Mouse (Mus musculus) kidney, postnatal 10 days (tissue): ENCODE results near the gene Rabggtb.

Experiments used
- DNase-seq: peaks from one replicate; pipeline ENCODE4 v3.0.0; 2021; ENCODE audit warnings: mixed read lengths

Rabggtb gene

DNA sequence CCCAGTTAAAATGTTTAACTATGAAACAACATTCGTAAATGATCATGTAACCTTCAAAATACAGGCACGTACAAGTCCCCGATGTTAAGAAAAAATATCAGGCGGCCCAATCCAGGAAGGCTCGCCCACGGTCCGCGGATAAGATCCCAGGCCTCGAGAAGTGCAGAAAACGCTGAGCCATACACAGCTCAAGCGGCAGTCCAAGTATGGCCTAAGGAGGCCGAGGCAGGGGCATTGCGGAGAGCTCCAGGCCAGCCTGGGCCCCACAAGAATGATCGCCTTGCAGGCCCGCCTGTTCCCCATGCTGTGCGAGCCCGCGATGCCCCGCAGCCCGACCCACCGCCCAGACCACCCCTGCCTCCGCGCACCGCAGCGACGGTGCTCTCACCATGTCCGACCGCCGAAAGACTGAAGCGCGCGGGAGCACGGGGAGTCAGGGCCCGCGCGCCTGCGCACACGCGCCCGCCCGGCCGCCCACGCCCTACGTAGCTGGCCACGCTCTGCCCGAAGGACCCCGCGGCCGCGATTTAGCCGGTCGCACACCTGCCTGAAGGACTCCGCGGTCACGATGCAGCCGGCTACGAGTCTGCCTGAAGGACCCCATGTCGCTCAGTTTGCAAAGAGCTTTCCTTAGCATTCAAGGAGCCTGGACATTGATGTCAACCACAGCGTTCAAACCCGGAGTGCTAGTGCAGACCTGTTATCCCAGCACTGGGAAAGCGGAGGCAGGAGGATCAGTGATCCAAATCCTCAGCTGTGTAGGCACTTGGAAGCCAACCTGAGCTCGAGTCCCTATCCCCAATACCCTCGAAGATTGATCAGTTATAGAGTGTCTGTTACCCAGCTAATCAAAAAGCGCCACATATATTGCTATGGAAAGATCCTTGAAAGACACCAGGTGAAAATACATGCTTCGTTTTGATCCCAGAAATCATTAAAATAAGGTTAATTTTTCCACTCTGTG lies at the start of gene Rabggtb:
Rabggtb (minus strand) TSS at position 464 of the 964 bp plus-strand sequence.
- peak; percentile 97 for DNase-seq

DNA sequence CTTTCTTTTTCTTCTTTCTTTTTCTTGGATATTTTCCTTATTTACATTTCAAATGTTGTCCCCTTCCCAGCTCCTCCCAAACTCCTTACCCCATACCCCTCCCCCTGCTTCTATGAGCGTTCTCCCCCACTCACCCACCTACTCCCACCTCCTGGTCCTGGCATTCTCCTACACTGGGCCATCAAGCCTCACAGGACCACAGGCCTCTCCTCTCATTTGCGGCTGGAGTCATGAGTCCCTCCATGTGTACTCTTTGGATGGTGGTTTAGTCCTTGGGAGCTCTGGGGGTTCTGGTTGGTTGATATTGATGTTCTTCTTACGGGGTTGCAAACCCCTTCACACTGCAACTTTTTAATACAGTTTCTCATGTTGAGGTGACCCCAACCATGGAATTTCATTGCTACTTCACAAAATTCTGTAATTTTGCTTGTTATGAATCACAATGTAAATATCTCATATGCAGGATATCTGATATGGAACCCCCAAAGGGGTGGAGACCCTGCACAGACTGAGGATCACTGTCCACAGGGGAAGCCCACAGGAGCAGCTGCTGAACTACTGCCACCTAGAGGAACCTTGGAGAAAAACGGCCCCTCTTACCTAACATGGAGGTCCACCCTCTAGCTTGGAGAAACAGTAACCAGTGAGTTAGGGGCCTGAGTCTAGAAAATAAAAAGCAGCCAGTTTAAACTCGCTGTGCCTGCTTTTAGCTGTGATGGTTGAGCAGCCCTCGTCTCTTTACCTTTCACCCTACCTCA lies 49.0 kb upstream of the Rabggtb start:
- DNase-seq: no peak

DNA sequence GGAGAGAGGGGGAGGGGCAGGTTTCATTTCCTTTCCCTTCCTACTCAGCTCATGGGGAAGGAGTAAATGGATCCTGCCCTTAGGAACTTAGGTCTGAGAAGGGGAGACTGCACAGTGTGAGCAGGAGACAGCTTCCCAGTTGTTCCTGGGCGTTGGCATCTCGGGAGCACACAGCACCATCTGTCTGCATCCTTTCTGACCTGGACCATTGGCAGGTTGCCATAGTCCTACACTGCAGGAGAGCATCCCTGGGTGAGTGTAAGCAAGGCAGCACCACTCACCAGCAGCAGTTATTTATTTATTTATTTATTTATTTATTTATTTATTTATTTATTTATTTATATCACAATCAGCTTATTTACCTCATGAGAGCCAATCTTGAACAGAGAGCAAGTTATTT lies 48.1 kb upstream of the Rabggtb start:
- no peak for DNase-seq

- DNase-seq: no peak
These were observed 47.0 kb upstream of the Rabggtb start for GRCm38 (mm10) chr3:153959731-153960207.

DNA sequence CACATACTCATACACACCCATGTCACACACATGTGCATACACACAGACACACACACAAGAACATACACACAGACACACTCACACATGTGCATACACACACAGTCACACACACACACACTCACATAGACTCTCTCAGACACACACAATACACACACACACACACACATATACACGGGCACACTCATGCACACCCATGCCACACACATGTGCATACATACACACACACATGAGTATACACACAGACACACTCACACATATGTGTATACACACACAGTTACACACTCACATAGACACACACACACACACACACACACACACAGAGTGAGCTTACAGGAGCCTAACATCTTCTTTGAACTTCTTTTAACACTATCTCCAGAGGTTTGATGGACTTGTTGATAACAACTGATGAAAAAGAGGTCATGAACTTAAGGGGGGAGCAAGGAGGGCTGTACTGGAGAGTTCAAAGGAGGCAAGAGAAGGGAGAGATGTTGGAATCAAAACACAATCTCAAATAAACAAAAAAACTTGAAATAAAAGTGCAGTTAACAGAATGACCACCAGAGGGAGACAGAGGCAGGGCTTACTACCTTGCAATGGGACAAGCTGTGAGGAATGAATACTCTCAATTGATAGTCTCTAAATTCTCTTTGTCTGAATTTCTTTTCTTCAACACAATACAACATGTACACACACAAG lies 46.4 kb upstream of the Rabggtb start:
- no peak for DNase-seq

DNA sequence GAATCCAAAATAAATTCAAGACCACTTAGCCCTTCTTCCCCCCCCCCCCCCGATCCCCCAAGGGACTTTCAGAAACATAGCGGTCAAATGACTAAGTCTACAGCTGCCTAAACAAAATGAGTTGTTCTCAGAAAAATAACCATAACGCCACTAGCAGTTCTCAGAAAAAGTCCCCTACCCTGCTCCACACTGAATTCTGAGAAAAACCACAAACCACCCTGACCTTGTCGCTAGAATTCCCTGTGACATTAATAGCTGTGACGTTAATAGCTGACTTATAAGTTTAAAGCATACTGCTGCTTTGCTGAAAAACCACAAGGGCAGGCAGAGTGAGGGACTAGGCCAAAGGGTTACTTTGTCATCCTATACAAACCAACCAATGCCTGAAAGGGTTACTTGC lies 45.1 kb upstream of the Rabggtb start:
- no peak for DNase-seq

- DNase-seq: no peak
These were observed 35.4 kb upstream of the Rabggtb start for GRCm38 (mm10) chr3:153948176-153948575.

- no peak for DNase-seq
These were observed 34.5 kb upstream of the Rabggtb start for GRCm38 (mm10) chr3:153947271-153947670.

DNA sequence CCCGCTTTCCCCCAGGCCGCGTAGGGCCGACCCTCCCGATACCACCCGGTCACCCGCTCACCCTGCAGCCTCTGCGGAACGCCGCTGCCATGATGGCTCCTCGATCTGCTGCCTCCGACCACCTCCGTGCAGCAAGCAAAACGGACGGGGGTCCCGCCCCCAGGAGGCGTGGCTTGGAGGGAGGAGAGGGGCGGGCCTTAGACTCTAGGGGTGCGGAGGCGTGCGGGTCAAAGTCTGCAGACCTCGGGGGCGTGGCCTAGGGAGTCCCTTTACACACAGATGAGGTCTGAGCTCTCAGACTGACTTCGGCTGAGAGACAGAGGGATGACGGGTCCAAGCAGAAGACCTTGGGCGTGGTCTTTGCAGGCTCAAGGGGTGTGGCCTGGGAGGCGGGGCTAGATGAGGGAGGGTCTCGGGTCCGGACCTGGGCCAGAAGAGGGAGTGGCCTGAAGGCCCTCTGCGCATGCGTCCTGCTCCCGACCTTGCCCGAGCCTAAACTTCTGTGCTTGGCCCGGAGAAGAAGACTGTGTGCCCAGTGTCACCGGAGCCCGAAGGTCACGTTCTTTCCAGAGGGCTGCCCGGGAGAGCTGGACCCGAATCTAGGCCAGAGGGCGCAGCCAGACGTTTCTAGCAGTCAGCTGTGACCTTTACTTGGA lies 31.7 kb upstream of the Rabggtb start, which contains the start of gene Acadm:
Acadm (minus strand) TSS at position 298 of the 656 bp plus-strand sequence.
- DNase-seq: peak; percentile 99

DNA sequence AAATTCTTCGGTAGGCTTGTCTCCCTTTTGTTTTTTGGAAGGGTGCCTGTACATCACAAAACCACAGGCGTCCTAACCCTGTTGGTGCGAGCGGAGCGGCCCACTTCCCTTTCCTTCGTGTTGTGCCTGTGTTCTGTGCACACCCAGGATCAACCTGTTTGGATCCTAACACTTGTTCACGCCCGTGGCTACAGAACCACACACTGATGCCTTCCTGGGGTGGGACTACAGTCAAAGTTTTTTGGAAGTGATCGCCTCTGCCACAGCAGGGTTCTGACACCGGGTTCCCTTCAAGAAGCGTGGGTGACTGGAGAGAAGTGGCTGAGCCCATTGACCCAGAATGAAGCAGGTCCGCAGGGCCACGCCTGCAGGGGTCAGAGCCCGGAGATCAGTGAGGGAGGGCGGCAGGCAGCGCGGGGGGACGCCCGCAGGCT lies 31.1 kb upstream of the Rabggtb start:
- DNase-seq: no peak

DNA sequence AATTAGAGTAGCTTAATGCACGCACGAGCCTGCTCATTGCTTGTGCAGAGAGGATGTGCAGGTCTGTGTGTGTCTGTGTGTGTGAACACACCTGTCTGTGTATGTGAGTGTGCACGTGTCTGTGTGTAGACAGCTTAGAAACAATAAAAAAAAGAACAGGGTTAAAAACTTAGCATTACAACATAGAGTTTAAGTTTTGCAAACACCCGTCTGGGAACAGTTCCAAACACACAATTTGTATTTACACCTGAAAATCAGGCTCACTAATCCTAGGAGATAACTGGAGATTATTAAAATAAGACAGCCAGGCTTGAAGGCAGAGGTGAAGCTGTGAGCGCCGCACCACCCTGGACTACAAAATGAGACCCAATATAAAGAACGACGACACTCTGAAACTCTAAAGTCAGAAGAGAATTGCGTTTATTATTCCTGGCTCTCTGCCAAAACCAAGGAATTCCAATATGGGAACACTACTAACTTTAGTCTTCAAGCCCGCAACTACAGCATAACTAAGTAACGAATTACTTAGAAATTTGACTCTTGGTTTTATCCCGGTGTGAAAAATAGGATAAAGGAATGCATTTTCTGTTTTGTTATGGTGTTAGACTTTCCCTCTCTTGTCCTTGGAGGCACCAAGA lies 30.3 kb upstream of the Rabggtb start:
- no peak for DNase-seq

- no peak for DNase-seq
These were observed 28.8 kb upstream of the Rabggtb start for GRCm38 (mm10) chr3:153941613-153942012.

DNA sequence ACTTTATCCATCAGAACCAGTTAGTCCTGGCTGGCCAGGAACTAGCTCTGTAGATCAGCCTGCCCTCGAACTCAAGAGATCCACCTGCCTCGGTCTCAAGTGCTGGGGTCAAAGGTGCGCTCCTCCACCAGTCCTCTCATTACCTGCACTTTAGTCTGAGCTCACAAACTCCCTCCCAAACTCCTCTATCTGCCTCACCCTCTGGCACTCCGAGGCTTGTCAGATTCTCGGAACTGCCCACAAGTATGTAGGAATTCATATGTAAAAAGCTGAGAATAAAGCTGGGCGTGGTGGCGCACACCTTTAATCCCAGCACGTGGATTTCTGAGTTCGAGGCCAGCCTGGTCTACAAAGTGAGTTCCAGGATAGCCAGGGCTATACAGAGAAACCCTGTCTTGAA lies 27.7 kb upstream of the Rabggtb start:
- no peak for DNase-seq

GRCm38 (mm10) chr3:153940021-153940420 lies 27.2 kb upstream of the Rabggtb start:
- DNase-seq: no peak

- peak; percentile 43 for DNase-seq
These were observed 24.5 kb upstream of the Rabggtb start for GRCm38 (mm10) chr3:153937116-153937810.

- no peak for DNase-seq
These were observed 23.1 kb upstream of the Rabggtb start for GRCm38 (mm10) chr3:153935878-153936277.

GRCm38 (mm10) chr3:153932461-153932860 lies 19.7 kb upstream of the Rabggtb start:
- no peak for DNase-seq

- DNase-seq: no peak
These were observed 16.7 kb upstream of the Rabggtb start for GRCm38 (mm10) chr3:153929526-153929925.

DNA sequence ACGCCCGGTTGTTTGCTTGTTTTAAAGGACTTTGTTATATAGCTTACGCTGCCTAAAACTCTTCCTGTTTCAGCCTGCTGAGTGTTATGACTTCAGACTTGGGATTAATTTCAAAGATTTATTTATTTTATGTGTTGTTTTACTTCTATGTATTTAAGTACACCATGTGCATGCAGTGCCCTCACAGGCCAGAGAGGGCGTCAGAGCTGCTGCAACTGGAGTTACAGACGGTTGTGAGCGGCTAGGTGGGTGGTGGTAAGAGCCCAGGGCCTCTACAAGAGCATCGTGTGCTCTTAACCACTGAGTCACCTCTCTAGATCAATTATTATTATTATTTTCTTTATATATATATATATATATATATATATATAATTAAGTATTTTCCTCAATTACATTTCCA lies 13.5 kb upstream of the Rabggtb start:
- DNase-seq: no peak

DNA sequence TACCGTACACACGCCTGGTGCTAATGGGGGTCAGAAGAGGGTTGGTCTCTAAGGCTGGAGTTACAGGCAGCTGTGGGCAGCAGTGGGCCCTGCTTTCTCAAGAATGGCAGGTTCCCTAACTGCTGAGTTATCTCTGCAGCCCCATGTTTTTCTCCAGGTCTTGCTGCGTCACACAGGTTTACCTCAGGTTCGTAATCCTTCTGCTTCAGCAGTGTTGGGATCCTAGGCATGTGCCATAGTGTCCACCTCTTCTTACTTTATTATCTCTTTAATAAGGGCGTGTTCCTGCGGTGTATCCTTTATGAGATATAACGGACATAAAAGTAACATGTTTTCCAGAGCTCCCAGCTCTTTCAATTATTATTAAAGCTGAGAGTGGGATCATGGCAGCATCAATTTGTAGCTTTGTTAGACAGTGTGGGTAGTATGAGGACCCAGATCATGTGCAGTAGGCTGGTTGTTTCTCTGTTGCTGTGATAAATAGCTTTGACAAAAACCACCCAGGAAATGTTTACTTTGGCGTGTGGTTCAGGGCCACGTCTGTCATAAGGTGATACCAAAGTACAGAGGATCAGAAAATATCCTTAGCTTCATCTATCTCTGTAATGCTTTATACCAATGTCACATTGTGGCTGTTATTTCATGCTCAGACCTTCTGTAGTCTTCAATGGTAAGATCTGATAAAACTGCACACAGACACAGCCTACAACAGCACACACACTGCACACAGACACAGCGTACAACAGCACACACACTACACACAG lies 8.5 kb upstream of the Rabggtb start:
- DNase-seq: no peak
